Mouse (Mus musculus) splenic B cell, adult 2 months (primary cell): Measurements from ENCODE around the gene Pex11g.

Source experiments
- DNase-seq: peaks from one replicate; pipeline ENCODE4 v3.0.0-alpha.2; 2011; ENCODE audit warnings: low read depth, low spot score
- H3K27me3 ChIP-seq: 2 replicates; pipeline ENCODE4 v1.6.1; 2012; ENCODE audit warnings: mild to moderate bottlenecking, low read length, moderate library complexity, mixed read lengths; ENCODE audit not compliant: control insufficient read depth, poor library complexity, insufficient read depth, severe bottlenecking
- H3K36me3 ChIP-seq: 2 replicates; pipeline ENCODE4 v1.6.1; 2012; ENCODE audit warnings: mild to moderate bottlenecking, low read length, moderate library complexity, mixed read lengths; ENCODE audit not compliant: control insufficient read depth, poor library complexity, insufficient read depth, severe bottlenecking

Pex11g gene

DNA sequence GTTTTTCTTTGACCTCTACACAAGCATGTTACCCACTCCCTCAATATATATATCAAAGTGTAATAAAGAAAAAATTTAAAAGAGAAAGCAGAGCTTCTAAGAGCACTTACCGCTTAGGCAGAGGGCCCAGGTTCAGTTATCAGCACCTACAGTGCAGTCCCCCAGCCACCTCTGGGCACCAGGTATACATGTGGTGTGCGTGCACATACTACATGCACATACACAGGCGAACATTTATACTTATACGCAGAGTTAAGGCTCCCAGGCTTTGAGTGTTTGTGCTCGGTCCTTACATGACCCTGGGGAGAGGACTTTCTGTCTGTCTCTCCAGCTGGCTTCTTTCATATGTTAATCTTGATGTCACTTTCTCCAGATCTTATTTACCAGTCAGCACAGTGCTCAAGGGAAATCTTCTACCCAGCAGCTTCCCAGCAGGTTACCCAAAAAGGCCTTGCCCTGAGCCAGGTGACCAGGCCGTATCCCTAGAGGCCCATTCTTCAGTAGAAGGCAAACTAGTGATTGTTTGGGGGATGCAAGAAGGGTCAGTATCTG lies 52.8 kb downstream of the Pex11g start:
- Histone ChIP-seq H3K36me3 (peaks cover 15% of the 10 kb centered on the region), H3K27me3 (no peaks in the 10 kb centered on the region)
- no peak for DNase-seq

GRCm38 (mm10) chr8:3412816-3413215 lies 54.7 kb downstream of the Pex11g start:
- DNase-seq = no peak

DNA sequence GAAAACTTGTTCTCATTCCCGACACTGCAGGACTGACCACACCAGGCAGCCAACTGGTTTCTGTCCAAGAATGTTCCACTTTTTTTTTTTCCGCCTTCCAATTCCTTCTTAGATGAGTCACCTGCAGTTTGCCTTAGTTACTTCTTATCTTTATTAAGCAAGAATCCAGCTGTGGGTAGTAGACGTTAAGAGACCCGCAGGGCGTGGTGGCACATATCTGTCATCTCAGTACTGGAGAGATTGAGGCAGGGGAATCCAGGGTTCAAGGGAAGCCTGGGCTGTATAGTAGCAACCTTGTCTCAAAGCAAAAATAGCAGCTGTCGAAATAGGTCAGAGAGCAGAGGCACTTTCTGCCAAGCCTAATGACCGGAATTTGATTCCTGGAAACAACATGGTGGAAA lies 55.6 kb downstream of the Pex11g start:
- peaks cover 21% of the 10 kb centered on the region for H3K36me3 ChIP-seq
- DNase-seq = no peak

More at GRCm38 (mm10) chr8:3412816-3413215, 54.7 kb downstream of the Pex11g start:
- peaks cover 17% of the 10 kb centered on the region for H3K36me3 ChIP-seq
- H3K27me3 ChIP-seq = no peaks in the 10 kb centered on the region

GRCm38 (mm10) chr8:3411085-3411484 lies 56.4 kb downstream of the Pex11g start:
- no peak for DNase-seq
- Histone ChIP-seq H3K36me3 (peaks cover 21% of the 10 kb centered on the region), H3K27me3 (no peaks in the 10 kb centered on the region)

More for the DNA sequence above, 55.6 kb downstream of the Pex11g start:
- no peaks in the 10 kb centered on the region for H3K27me3 ChIP-seq

- DNase-seq = no peak
- no peaks in the 10 kb centered on the region; the same call in 1 of the 2 replicates for H3K27me3 ChIP-seq
- H3K36me3 ChIP-seq = peaks cover 28% of the 10 kb centered on the region
Observed at GRCm38 (mm10) chr8:3407417-3407816, 60.1 kb downstream of the Pex11g start.
